Mouse (Mus musculus) neural tube, embryonic 10.5 days (tissue): Measurements from ENCODE around the gene Ptpn21.

Experiments
- DNase-seq: peaks from one replicate; pipeline ENCODE4 v3.0.0-alpha.2; 2017; ENCODE audit warnings: low spot score; ENCODE audit errors: extremely low spot score

Ptpn21 gene

GRCm38 (mm10) chr12:98724224-98724623, 13.0 kb downstream of the Ptpn21 start:
- DNase-seq = no peak

GRCm38 (mm10) chr12:98721030-98721429, 16.2 kb downstream of the Ptpn21 start:
- no peak for DNase-seq

GRCm38 (mm10) chr12:98720628-98721027, 16.6 kb downstream of the Ptpn21 start:
- no peak for DNase-seq

- no peak for DNase-seq
These were observed 21.1 kb downstream of the Ptpn21 start for GRCm38 (mm10) chr12:98716142-98716541.

- DNase-seq = peak; percentile 27
These were observed 22.4 kb downstream of the Ptpn21 start for GRCm38 (mm10) chr12:98714757-98715156.

GRCm38 (mm10) chr12:98713621-98714103, 23.5 kb downstream of the Ptpn21 start:
- DNase-seq = no peak

GRCm38 (mm10) chr12:98712819-98713218, 24.4 kb downstream of the Ptpn21 start:
- DNase-seq = no peak

- no peak for DNase-seq
These were observed 33.2 kb downstream of the Ptpn21 start for GRCm38 (mm10) chr12:98703961-98704360.

- no peak for DNase-seq
These were observed 33.7 kb downstream of the Ptpn21 start for GRCm38 (mm10) chr12:98703554-98703953.

- DNase-seq = no peak
These were observed 35.6 kb downstream of the Ptpn21 start for GRCm38 (mm10) chr12:98701564-98701963.

GRCm38 (mm10) chr12:98697202-98697601, 40.0 kb downstream of the Ptpn21 start:
- DNase-seq = no peak

- DNase-seq = no peak
These were observed 47.0 kb downstream of the Ptpn21 start for GRCm38 (mm10) chr12:98690230-98690629.

- DNase-seq = no peak
These were observed 53.6 kb downstream of the Ptpn21 start for GRCm38 (mm10) chr12:98683574-98683973.

GRCm38 (mm10) chr12:98683171-98683570, 54.0 kb downstream of the Ptpn21 start:
- no peak for DNase-seq

GRCm38 (mm10) chr12:98682196-98682595, 55.0 kb downstream of the Ptpn21 start:
- no peak for DNase-seq

GRCm38 (mm10) chr12:98679906-98680305, 57.3 kb downstream of the Ptpn21 start:
- no peak for DNase-seq

GRCm38 (mm10) chr12:98677336-98677735, 59.9 kb downstream of the Ptpn21 start:
- no peak for DNase-seq

- DNase-seq = no peak
These were observed 60.3 kb downstream of the Ptpn21 start for GRCm38 (mm10) chr12:98676861-98677260.

GRCm38 (mm10) chr12:98674627-98675143, 62.5 kb downstream of the Ptpn21 start:
- DNase-seq = peak; percentile 71

GRCm38 (mm10) chr12:98673879-98674278, 63.3 kb downstream of the Ptpn21 start:
- no peak for DNase-seq

- DNase-seq = no peak
These were observed 66.8 kb downstream of the Ptpn21 start for GRCm38 (mm10) chr12:98670429-98670828.

GRCm38 (mm10) chr12:98669864-98670263, 67.3 kb downstream of the Ptpn21 start:
- DNase-seq = no peak

- DNase-seq = no peak
These were observed 68.1 kb downstream of the Ptpn21 start for GRCm38 (mm10) chr12:98669086-98669485.
